In the genomic region with DNA sequence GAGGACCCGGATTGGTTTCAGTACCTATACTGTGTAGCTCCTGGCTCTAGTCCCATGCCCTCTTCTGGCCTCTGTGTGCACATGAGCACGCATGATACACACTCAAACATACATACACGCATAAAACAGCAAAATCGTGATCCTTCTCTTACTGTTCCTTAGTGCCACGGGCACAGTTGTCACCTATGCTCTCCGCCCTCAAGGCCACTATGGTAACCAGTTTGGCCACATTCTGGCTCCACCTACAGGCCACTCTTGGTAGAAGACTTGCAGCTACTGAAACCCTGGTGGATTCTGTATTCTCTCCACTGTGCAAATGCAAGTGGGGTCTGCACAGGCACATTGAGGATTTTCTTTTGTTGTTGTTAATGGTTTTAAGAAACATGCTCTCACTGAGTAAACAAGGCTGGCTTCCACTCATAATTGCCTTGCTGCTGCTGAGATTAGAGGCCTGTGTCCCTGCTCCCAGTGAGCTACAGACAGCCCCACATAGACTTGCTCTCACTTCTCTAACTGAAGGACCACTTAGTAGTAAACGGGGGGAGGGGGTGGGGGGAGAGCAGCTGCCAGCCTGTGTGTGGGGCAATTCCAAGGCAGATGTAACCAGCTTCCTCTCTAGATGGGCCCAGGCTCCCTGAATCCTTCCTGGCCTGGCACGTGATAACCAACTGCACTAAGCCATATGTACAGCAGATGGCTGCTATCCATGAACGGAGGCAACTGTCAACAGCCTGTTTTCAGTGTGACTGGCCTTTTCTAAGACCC, we compare ENCODE assay signal across 8 mouse cellular contexts. TPM values are rescaled to one million over a fixed set of nuclear protein-coding genes. Genes with fewer than 3 reads are reported as not detected.
A peak's percentile ranks its signal among the peaks of the same experiment; 100 is the strongest.
DNase-seq lines count a peak whose midpoint lies in the region; ATAC-seq and TF ChIP-seq lines count a peak whose summit lies in the region.

No protein-coding gene starts in this region.

- TF ChIP-seq CTCF in G1E (IDR thresholded peaks at IDR 0.05; ENCODE audit: low read depth, low read length): peak; percentile 87

- DNase-seq in G1E (ENCODE audit: low spot score): peak; percentile 64
- peak; percentile 67 for DNase-seq in c-Kit-positive CD71-positive TER-119-negative erythroid progenitor cells, embryonic 14.5 days (ENCODE audit: low read depth)
- DNase-seq in hindbrain, embryonic 10.5 days (ENCODE audit: low spot score): peak; percentile 63
- peak; percentile 57 for DNase-seq in layer of hippocampus, adult 9-11 months
- DNase-seq in thymus, postnatal 10 days (ENCODE audit: low spot score in 2 of 2): peak; percentile 38 to 71

- peaks cover 12% of the 10 kb centered on the region for H3K4me1 ChIP-seq in G1E (ENCODE audit: insufficient read depth, low read depth, low read length)
- no peaks in the 10 kb centered on the region for H3K4me1 ChIP-seq in forebrain, embryonic 12.5 days
- 0 out of 2 replicates have a peak, but pooled peaks cover 7% of the 10 kb centered on the region for H3K4me1 ChIP-seq in hindbrain, embryonic 10.5 days (replicated peaks)
- H3K4me1 ChIP-seq in lung, embryonic 15.5 days: peaks cover 9% of the 10 kb centered on the region; the same call in 1 of the 2 replicates

- H3K9me3 ChIP-seq in G1E (replicated peaks): 0 out of 2 replicates have a peak, but pooled peaks cover 4% of the 10 kb centered on the region
- peaks cover 7% of the 10 kb centered on the region; the same call in 1 of the 2 replicates for H3K9me3 ChIP-seq in forebrain, embryonic 12.5 days
- H3K9me3 ChIP-seq in hindbrain, embryonic 10.5 days: peaks cover 9% of the 10 kb centered on the region
- H3K9me3 ChIP-seq in lung, embryonic 15.5 days: no peaks in the 10 kb centered on the region

- peak; percentile 78 for ATAC-seq in G1E (ENCODE audit: extremely low read depth, insufficient number of reproducible peaks, low FRiP score, poor library complexity, severe bottlenecking)
- ATAC-seq in forebrain, embryonic 12.5 days (ENCODE audit: low FRiP score): peak; percentile 68; the same call in 1 of the 2 replicates
- ATAC-seq in lung, embryonic 15.5 days (ENCODE audit: borderline replicate concordance, extremely low read depth, low FRiP score, low TSS enrichment): peak; percentile 64; the same call in 1 of the 2 replicates
- ATAC-seq in neutrophil, adult 5-6 weeks (ENCODE audit: extremely low read depth, insufficient number of reproducible peaks, low FRiP score, poor library complexity, severe bottlenecking): peak; percentile 77

- H3K4me2 ChIP-seq in forebrain, embryonic 12.5 days: no peak overlapping the region
- no peak overlapping the region for H3K4me2 ChIP-seq in lung, embryonic 15.5 days

- no peak overlapping the region for H3K9ac ChIP-seq in forebrain, embryonic 12.5 days
- H3K9ac ChIP-seq in lung, embryonic 15.5 days: no peak overlapping the region

- 0 out of 2 replicates have a peak overlapping the region, but pooled peaks have one; percentile 59 for H3K27ac ChIP-seq in forebrain, embryonic 12.5 days
- H3K27ac ChIP-seq in hindbrain, embryonic 10.5 days: no peak overlapping the region
- H3K27ac ChIP-seq in lung, embryonic 15.5 days: no peak overlapping the region

- H3K4me3 ChIP-seq in G1E (ENCODE audit: low read depth, low read length): no peak overlapping the region
- H3K4me3 ChIP-seq in forebrain, embryonic 12.5 days (replicated peaks): no peak overlapping the region
- no peak overlapping the region for H3K4me3 ChIP-seq in hindbrain, embryonic 10.5 days
- no peak overlapping the region for H3K4me3 ChIP-seq in lung, embryonic 15.5 days

- H3K27me3 ChIP-seq in G1E (ENCODE audit: insufficient read depth, low read length): peaks cover 14% of the 10 kb centered on the region
- no peaks in the 10 kb centered on the region for H3K27me3 ChIP-seq in forebrain, embryonic 12.5 days
- H3K27me3 ChIP-seq in hindbrain, embryonic 10.5 days (ENCODE audit: insufficient read depth, poor library complexity, severe bottlenecking): no peaks in the 10 kb centered on the region
- no peaks in the 10 kb centered on the region for H3K27me3 ChIP-seq in lung, embryonic 15.5 days

- peaks cover 51% of the 10 kb centered on the region for H3K36me3 ChIP-seq in G1E (replicated peaks)
- H3K36me3 ChIP-seq in forebrain, embryonic 12.5 days (replicated peaks): peaks cover 39% of the 10 kb centered on the region
- H3K36me3 ChIP-seq in hindbrain, embryonic 10.5 days: peaks cover 47% of the 10 kb centered on the region
- H3K36me3 ChIP-seq in lung, embryonic 15.5 days: peaks cover 35% of the 10 kb centered on the region

- WGBS in forebrain, embryonic 12.5 days: 47% methylated on average over 9 of the region's 9 CpGs
- WGBS in hindbrain, embryonic 10.5 days: 51% methylated on average over 9 of the region's 9 CpGs
- WGBS in lung, embryonic 15.5 days: 38% methylated on average over 9 of the region's 9 CpGs

RNA-seq across cellular contexts. Expression of gene Atp5mpl, which starts 8.5 kb away (rescaled TPM):
- total RNA-seq in G1E (2014; fragmentation: Nextera tagmentation): 56.4 and 70.0 TPM in 2 replicates
- 1,497 and 1,593 TPM in 2 replicates for total RNA-seq in G1E (2017)
- 14.9 and 17.7 TPM in 2 replicates for polyA plus RNA-seq in G1E (2012)
- polyA plus RNA-seq in forebrain, embryonic 12.5 days (2016; fragmentation: Nextera tagmentation; extraction: Ambion mirVana): 590 and 598 TPM in 2 replicates
- 593 and 677 TPM in 2 replicates for polyA plus RNA-seq in hindbrain, embryonic 10.5 days (2016; fragmentation: Nextera tagmentation; extraction: Ambion mirVana)
- 634 and 662 TPM in 2 replicates for polyA plus RNA-seq in lung, embryonic 15.5 days (2015; fragmentation: Nextera tagmentation; extraction: Ambion mirVana)
- total RNA-seq in neutrophil, adult 5-6 weeks (2017): 88.4 and 107 TPM in 2 replicates

RNA-seq across cellular contexts. Expression of gene Tdrd9, which starts 13.1 kb away (rescaled TPM):
- not detected in 2 replicates for total RNA-seq in G1E (2014; fragmentation: Nextera tagmentation)
- 0.12 and 0.76 TPM in 2 replicates for total RNA-seq in G1E (2017)
- not detected in 2 replicates for polyA plus RNA-seq in G1E (2012)
- polyA plus RNA-seq in forebrain, embryonic 12.5 days (2016; fragmentation: Nextera tagmentation; extraction: Ambion mirVana): 1.2 and 2.0 TPM in 2 replicates
- 1.0 and 1.2 TPM in 2 replicates for polyA plus RNA-seq in hindbrain, embryonic 10.5 days (2016; fragmentation: Nextera tagmentation; extraction: Ambion mirVana)
- polyA plus RNA-seq in lung, embryonic 15.5 days (2015; fragmentation: Nextera tagmentation; extraction: Ambion mirVana): 0.06 TPM in 1 of 2 replicates, not detected in the other
- 0.37 TPM in 1 of 2 replicates, not detected in the other for total RNA-seq in neutrophil, adult 5-6 weeks (2017)

RNA-seq across cellular contexts. Expression of gene Rd3l, which starts 22.8 kb away (rescaled TPM):
- total RNA-seq in G1E (2014; fragmentation: Nextera tagmentation): not detected in 2 replicates
- 0.12 and 0.16 TPM in 2 replicates for total RNA-seq in G1E (2017)
- not detected in 2 replicates for polyA plus RNA-seq in G1E (2012)
- not detected in 2 replicates for polyA plus RNA-seq in forebrain, embryonic 12.5 days (2016; fragmentation: Nextera tagmentation; extraction: Ambion mirVana)
- not detected in 2 replicates for polyA plus RNA-seq in hindbrain, embryonic 10.5 days (2016; fragmentation: Nextera tagmentation; extraction: Ambion mirVana)
- polyA plus RNA-seq in lung, embryonic 15.5 days (2015; fragmentation: Nextera tagmentation; extraction: Ambion mirVana): not detected in 2 replicates
- total RNA-seq in neutrophil, adult 5-6 weeks (2017): not detected in 2 replicates

RNA-seq across cellular contexts. Expression of gene Ppp1r13b, which starts 50.4 kb away (rescaled TPM):
- total RNA-seq in G1E (2014; fragmentation: Nextera tagmentation) (41.7 and 51.5 TPM in 2 replicates), G1E (2017) (16.4 and 19.7 TPM in 2 replicates)
- polyA plus RNA-seq in G1E (2012): 27.8 and 28.1 TPM in 2 replicates
- 9.5 and 9.9 TPM in 2 replicates for polyA plus RNA-seq in forebrain, embryonic 12.5 days (2016; fragmentation: Nextera tagmentation; extraction: Ambion mirVana)
- polyA plus RNA-seq in hindbrain, embryonic 10.5 days (2016; fragmentation: Nextera tagmentation; extraction: Ambion mirVana): 4.5 and 6.2 TPM in 2 replicates
- 23.1 and 25.6 TPM in 2 replicates for polyA plus RNA-seq in lung, embryonic 15.5 days (2015; fragmentation: Nextera tagmentation; extraction: Ambion mirVana)
- 26.1 and 28.2 TPM in 2 replicates for total RNA-seq in neutrophil, adult 5-6 weeks (2017)

Comparison
In these comparisons a context has a peak if more than half of its experiments do, and no peak if none do; other contexts are left out.
1. RNA of gene Atp5mpl, which starts 8.5 kb away (polyA plus RNA-seq): 593 to 677 TPM in hindbrain, embryonic 10.5 days, 634 to 662 TPM in lung, embryonic 15.5 days and 590 to 598 TPM in forebrain, embryonic 12.5 days; 14.9 to 17.7 TPM in G1E; every median in the first group is over 10 times any median in the second.
2. Peak in every context shown above with its lines, with median percentiles within 50 percentile points of each other: ATAC-seq and DNase-seq.